Mouse (Mus musculus) cerebellum, adult 9-10 months (tissue): ENCODE data around the gene Tmem60.

Experiments
- DNase-seq: peaks from one replicate; pipeline ENCODE4 v3.0.0; 2022

Tmem60 gene

DNA sequence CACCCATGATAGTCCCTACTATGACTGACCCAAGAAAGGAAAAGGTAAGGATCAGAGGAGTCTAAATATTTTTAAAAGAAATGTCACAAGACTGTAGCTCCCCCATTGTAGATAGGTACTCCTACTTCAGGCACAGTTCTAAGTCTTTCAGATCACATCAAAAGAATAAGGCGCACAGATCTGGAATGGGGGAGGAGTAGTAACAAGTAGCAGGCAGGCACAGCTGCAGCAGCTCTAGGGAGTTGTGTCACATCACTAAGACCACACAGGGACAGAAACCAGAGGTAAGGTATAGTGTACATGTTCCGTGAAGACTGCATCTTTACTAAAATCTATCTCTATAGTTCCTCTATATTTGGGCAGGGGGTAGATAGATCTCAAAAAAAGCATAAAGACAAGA is 29.8 kb downstream of the Tmem60 start:
- DNase-seq = no peak

DNA sequence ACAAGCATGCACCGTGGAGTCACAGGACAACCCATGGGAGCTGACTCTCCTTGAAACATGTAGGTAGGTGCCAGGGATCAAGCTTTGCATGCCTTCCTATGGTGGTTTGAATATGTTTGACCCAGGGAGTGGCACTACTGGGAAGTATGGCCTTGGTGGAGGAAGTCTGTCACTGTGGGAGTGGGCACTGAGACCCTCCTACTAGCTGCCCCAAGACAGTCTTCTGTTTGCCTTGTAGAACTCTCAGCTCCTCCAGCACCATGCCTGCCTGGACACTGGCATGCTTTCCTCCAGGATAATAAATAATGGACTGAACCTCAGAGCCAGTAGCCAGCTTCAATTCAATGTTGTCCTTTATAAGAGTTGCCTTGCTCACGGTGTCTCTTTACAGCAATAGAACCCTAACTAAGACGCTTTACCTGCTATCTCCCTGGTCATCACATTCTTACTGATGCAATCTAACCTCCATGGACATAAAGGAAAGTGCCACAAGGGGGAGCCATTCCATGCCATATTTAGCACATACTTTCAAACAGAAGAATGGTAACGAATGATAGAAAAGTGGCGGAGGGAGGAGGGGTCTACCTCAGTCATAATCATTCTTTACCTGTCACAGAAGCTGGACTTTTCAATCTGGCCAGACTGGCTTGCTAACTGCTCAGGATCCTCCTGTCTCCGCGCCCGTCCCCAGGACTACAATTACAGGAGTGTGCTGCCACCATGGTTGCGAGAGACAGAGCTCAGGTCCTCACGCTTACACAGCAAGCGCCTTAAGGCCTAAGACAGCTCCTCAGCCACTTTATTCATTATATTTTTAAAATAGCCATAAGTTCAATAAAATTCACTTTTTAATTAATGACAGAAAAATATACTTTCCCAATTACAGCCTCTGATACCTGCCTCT is 31.6 kb downstream of the Tmem60 start:
- DNase-seq = peak; percentile 86

GRCm38 (mm10) chr5:20918967-20919366 is 37.0 kb downstream of the Tmem60 start:
- no peak for DNase-seq

GRCm38 (mm10) chr5:20919566-20919965 is 37.6 kb downstream of the Tmem60 start:
- no peak for DNase-seq

DNA sequence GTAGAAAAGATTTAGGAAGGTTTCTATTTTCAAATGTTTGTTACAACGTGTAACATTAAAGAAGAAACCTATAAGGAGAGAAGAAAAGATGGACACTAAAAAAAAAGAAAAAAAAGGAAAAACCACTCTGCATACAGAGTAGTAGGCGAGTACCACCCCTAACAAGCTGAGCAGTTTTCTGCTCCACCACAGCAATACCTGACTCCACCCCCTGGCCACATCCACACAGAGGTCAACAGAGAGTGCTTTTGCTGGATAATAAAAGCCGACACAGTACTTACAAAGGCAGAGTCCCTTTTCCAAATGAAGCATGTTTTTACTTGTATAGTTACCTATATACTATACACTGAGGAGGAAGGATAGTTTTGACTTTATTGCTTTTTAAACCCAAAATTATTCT is 42.6 kb downstream of the Tmem60 start:
- DNase-seq = no peak

- no peak for DNase-seq
Measured at GRCm38 (mm10) chr5:20925451-20925850, 43.5 kb downstream of the Tmem60 start.

- DNase-seq = no peak
Measured at GRCm38 (mm10) chr5:20929669-20930151, 47.7 kb downstream of the Tmem60 start.

- no peak for DNase-seq
Measured at GRCm38 (mm10) chr5:20930430-20930829, 48.4 kb downstream of the Tmem60 start.

GRCm38 (mm10) chr5:20931300-20931699 is 49.3 kb downstream of the Tmem60 start:
- no peak for DNase-seq

GRCm38 (mm10) chr5:20932585-20932984 is 50.6 kb downstream of the Tmem60 start:
- DNase-seq = no peak

DNA sequence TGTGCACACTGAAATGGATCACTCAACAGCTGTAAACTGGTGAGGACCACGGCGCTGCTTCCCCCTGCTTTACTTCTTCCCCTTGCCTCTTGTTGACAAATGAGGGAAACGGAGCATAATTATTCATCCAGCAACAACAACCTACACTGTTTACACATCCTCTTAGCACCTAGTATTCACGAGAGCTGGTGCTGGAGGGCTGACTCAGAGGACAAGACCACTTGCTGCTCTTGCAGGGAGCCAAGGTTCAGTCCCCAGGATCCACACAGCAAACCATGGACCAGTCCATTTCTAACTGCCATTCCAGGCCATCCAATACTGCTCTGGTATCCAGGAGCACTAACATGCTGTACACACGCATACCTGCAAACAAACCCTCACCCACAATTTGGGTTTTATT is 53.9 kb downstream of the Tmem60 start:
- DNase-seq = no peak
